Mouse (Mus musculus): ENCODE data around the gene Adk.

DNA sequence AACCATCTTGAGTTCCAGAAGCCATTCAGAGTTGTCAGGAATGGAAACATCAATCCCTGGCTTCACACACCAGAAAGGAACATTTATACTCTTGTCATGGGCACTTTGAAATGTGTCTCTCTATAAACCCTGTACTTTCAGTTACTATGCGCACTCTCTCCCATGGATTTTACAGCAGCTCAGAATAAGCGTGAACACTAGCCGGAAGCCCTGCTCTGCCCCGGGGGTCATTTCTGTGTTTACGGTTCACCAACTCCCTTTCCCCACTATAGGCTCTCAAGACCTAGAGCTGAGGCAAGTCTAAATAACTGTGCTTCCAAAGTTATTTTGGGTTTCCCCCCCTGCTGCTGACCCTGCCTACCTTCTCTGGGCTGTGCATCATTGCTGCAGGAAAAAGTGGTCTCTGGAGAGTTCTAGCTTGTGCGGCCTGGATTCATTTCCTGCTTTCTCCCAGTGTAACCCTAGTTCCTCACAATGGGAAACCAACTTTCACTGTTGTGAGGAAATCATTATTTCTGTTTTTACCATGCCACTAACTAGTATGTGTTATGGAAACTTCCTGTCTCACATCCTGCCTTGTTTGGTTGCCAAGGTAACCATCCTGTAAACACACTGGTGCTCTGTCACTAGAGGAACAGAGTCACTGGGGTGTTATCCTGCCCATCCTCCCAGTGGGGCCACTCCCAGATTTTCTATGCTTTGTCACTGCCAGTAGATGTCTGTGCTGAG is 20.4 kb upstream of the Adk start:
- TF ChIP-seq ZNF384 (IDR thresholded peaks at IDR 0.05; ENCODE audit: low read depth, low read length) (no peak), GATA1 (IDR thresholded peaks at IDR 0.05; ENCODE audit: low read depth, low read length) (no peak), CTCF (IDR thresholded peaks at IDR 0.05 in 2 of 3, conservative IDR thresholded peaks at IDR 0.05 in 1 of 3; ENCODE audit: control insufficient read depth in 1 of 3, insufficient read depth in 1 of 3, low read depth in 2 of 3, low read length in 3 of 3, poor library complexity in 1 of 3, severe bottlenecking in 1 of 3) (no peak), EP300 (IDR thresholded peaks at IDR 0.05; ENCODE audit: low read depth in 1 of 2, low read length in 2 of 2) (no peak), MXI1 (IDR thresholded peaks at IDR 0.05; ENCODE audit: low read depth, low read length) (no peak), SMC3 (IDR thresholded peaks at IDR 0.05; ENCODE audit: low read depth, low read length) (no peak), TCF12 (IDR thresholded peaks at IDR 0.05; ENCODE audit: low read depth, low read length) (no peak), CHD2 (IDR thresholded peaks at IDR 0.05; ENCODE audit: low read length) (no peak), KAT2A (conservative IDR thresholded peaks at IDR 0.05; ENCODE audit: low read depth, low read length) (no peak), HCFC1 (IDR thresholded peaks at IDR 0.05; ENCODE audit: low read depth, low read length) (no peak), POLR2A (IDR thresholded peaks at IDR 0.05; ENCODE audit: control insufficient read depth in 1 of 2, insufficient read depth in 1 of 2, low read depth in 1 of 2, low read length in 2 of 2, poor library complexity in 1 of 2) (no peak)
